In the genomic region with DNA sequence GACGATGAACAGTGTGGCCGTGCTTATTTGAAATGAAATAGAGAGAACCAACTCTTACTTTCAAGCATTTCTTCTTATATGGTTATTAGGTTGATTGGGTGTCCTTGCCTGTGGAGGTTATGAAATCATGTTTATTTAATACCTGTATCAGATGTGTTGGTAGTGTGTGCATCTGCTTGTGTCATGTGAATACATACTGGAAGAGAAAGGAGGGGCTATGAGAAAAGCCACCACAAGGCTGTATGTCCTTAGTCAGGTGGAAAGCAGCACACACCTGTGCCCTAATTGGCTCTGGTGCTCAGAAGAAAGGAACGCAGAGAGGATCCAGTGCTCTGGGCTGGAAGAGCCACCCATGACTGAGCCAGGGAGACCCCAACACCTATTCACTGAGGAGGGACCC, we compare ENCODE assay signal across 12 mouse cellular contexts.
"Had no signal": no experiment of that assay in that cellular context is flagged by ENCODE, and none has a peak within 500 bp of the region (broad histone marks: within the 10 kb centered on the region; RNA-seq: fewer than 3 reads in every experiment).

No protein-coding gene starts in this region.

- H3K36me3 ChIP-seq: liver, embryonic 12.5 days; midbrain, embryonic 12.5 days; stomach, embryonic 15.5 days had no signal

- H3K4me1 ChIP-seq: midbrain, embryonic 12.5 days had no signal

- H3K27me3 ChIP-seq: liver, embryonic 12.5 days; midbrain, embryonic 12.5 days; stomach, embryonic 15.5 days had no signal

- H3K4me3 ChIP-seq: liver, embryonic 12.5 days; midbrain, embryonic 12.5 days; stomach, embryonic 15.5 days had no signal

- H3K4me2 ChIP-seq: liver, embryonic 12.5 days; lung, embryonic 14.5 days; midbrain, embryonic 12.5 days; stomach, embryonic 15.5 days had no signal

- H3K9ac ChIP-seq: liver, embryonic 12.5 days; liver, embryonic 14.5 days; lung, embryonic 14.5 days; midbrain, embryonic 12.5 days; stomach, embryonic 15.5 days had no signal

- ATAC-seq: liver, embryonic 12.5 days had no signal

- H3K9me3 ChIP-seq: liver, embryonic 12.5 days; midbrain, embryonic 12.5 days; stomach, embryonic 15.5 days had no signal

- DNase-seq: lung, adult 18-20 months; lung, embryonic 14.5 days; lung, postnatal 10 days; lung, postnatal 4 days; right cerebral cortex, postnatal 14 days; thymus, adult 18-20 months; thymus, postnatal 14 days; thymus, postnatal 36 days had no signal

- H3K27ac ChIP-seq: liver, embryonic 12.5 days; liver, embryonic 14.5 days; midbrain, embryonic 12.5 days; stomach, embryonic 15.5 days had no signal
